Mouse (Mus musculus) kidney, postnatal 4 days (tissue): ENCODE results near the gene Acvr1.
A peak's percentile ranks its signal among the peaks of the same experiment; 100 is the strongest.

Experiments
- DNase-seq, 2 experiments: peaks; one replicate each; pipeline ENCODE4 v3.0.0; 2021; ENCODE audit warnings: mixed read lengths in 2 of 2

The Acvr1 gene

GRCm38 (mm10) chr2:58567066-58567810 lies at the start of gene Acvr1, which contains the start of gene Upp2:
Gene Acvr1, minus strand, starts transcription at chr2:58567157.
Gene Upp2, plus strand, starts transcription at chr2:58567298.
- peak; percentile 89 to 94 for DNase-seq

- DNase-seq: no peak
These were observed 48.8 kb upstream of the Acvr1 start for GRCm38 (mm10) chr2:58615766-58616165.

DNA sequence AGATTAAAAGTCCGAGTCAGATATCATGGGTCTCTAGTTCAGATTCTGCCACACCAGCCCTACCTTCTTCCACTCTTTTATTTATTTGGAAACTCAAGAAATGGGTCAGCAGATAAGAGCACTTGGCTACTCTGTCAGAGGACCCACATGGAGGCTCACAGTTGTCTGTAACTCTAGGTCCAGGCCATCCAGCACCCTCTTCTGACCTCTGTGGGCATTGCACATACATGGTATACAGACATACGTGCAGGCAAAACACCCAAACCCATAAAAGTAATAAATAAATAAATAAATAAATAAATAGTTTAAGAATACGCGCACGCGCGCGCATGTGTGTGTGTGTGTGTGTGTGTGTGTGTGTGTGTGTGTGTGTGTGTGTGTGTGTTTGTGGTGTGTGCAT lies 47.9 kb upstream of the Acvr1 start:
- no peak for DNase-seq

- DNase-seq: no peak
These were observed 46.8 kb upstream of the Acvr1 start for GRCm38 (mm10) chr2:58613720-58614119.

DNA sequence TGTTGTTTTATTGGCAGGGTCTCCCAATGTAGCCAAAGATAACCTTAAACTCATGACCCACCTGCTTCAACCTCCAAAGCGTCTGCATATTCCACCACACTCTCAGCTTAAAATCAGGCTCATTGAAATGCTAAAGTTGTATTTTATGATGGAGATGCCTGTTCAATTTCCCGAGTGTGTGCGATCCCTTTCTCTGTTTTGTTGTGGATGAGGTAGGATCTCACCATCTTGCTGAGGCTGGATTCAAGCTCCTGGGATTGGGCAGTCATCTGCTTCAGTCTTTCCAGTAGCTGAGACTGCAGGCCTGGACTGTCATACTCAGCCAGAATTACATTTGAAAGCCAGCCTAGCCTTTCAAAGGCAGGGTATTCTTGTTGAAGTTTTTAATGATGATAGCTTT lies 37.8 kb upstream of the Acvr1 start:
- no peak for DNase-seq

GRCm38 (mm10) chr2:58603379-58603778 lies 36.4 kb upstream of the Acvr1 start:
- no peak for DNase-seq

DNA sequence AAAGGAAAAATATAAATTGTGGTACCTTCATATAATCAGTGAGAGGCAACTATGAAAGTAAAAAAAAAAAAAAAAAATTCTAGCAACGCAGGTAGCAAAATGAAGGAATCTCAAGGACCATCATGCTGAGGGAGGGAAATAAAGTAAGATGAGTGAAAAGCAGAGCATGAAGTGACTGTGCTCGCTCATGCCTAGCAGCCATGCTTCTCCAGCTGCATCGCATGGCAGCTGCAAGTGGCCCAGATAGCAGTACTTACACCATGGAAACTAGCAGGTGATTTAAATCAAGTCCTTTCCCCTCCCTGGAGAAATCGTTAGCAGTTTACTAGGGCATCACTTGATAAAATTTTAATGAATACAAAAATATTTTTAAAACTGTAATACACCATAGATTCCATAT lies 34.4 kb upstream of the Acvr1 start:
- no peak for DNase-seq

DNA sequence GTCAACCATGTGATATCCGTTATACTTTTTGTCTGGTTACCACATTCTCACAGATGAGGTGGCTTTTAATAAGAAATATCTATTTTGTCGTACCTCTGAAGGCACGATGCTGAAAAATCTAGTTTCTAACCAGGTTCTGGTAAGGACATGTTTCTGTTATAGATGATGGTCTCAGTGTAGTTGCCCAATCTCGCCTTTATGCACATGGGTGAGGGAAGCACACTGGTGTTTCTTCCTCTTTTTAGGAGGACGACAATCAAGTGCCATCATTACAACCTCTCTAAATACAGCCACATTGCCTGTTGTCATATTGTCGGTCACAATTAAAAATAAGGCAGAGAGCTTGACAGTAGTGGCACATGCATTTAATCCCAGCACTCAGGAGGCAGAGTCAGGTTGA lies 32.7 kb upstream of the Acvr1 start:
- no peak for DNase-seq

DNA sequence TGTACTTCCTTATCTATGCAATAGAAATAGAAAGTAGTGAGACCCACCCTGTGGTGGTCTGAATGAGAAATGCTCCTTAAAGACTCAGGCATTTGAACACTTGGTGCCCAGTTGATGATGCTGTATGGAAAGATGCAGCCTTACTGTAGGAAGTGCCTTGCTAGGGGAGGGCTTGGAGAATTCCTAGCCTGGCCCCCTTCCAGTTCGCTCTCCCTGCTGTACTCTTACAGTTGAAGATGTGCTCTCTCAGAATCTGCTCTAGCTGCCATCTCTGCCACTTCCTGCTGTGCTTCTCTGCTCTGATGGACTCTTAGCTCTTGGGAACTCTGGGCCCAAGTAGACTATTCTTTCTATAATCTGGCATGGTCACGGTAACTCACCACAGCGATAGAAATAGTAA lies 30.6 kb upstream of the Acvr1 start:
- DNase-seq: no peak

GRCm38 (mm10) chr2:58596774-58597342 lies 29.9 kb upstream of the Acvr1 start:
- DNase-seq: no peak

GRCm38 (mm10) chr2:58595350-58595749 lies 28.4 kb upstream of the Acvr1 start:
- DNase-seq: no peak

GRCm38 (mm10) chr2:58590055-58590454 lies 23.1 kb upstream of the Acvr1 start:
- no peak for DNase-seq

GRCm38 (mm10) chr2:58589637-58590036 lies 22.7 kb upstream of the Acvr1 start:
- peak in 1 of 2 experiments; percentile 18 for DNase-seq

DNA sequence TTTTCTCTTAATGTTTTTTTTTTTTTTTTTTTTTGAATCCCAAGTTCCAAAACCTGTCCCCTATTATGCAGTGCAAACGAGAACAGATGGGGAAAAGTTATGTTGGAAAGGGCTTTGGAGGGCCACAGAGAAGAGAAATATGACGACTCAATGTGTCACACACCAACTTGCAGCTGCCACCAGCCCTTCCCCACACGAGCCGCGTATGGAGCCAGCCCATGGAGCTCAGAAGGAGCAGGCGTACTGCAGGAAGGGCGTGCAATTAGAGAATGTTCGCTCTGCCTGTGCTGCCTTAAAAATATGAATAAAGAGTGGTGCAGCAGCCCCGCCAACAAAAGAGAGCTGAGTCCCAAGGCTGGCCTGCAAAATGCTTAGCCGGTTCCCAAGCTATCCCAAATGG lies 19.4 kb upstream of the Acvr1 start:
- DNase-seq: no peak

DNA sequence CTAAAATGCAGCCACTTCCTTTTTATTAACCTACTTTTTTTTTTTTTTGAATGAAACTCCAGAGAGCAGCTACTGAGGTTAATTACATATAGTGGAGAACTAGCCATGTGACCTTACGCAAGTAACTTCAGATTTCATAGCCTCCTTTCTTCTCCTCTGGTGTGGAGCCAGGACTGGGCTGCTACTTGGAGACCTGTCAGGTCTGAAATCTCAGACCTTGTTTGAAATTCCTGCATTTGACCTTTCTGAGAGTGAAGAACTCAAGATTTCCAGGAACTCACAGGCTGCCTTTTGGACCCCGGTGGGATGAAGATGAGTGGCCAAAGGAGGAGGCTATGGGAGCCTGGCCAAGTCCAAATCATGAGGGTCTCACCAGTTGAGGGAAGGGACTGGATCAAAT lies 7.2 kb upstream of the Acvr1 start:
- no peak for DNase-seq

- no peak for DNase-seq
These were observed 2.1 kb upstream of the Acvr1 start for GRCm38 (mm10) chr2:58568841-58569645.

- peak in 1 of 2 experiments; percentile 25 for DNase-seq
These were observed 1.1 kb upstream of the Acvr1 start for GRCm38 (mm10) chr2:58567866-58568719.

GRCm38 (mm10) chr2:58566410-58567065 lies 419 bp downstream of the Acvr1 start:
- DNase-seq: peak; percentile 73 to 83

DNA sequence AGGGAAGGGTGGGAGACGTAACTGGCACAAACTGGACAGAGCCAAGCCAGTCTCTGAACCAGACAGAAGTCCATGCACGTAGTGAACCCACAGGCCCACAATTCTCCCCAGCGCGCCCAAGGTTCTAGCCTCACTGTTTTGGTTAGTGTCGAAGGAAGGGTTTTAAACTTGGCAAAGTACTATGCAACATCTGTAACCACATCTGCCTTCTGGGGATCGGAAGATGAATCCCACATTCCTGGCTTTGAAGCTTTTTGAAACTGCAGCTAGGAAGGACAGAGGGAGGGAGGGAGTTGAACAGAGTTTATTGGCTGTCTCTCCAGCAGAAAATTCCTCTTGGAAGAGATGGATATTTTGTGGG lies 928 bp downstream of the Acvr1 start:
- peak in 1 of 2 experiments; percentile 40 for DNase-seq

- no peak for DNase-seq
These were observed 1.7 kb downstream of the Acvr1 start for GRCm38 (mm10) chr2:58565267-58565666.

- DNase-seq: no peak
These were observed 4.8 kb downstream of the Acvr1 start for GRCm38 (mm10) chr2:58562137-58562536.
